Mouse (Mus musculus): ENCODE measurements at regions not wholly inside any gene's neighbourhood (a gene's known extent, or its start where the extent isn't known, plus 50 kb on each side); places are given as distances from the start of the nearest gene placed in this dataset.
A peak's percentile ranks its signal among the peaks of the same experiment; 100 is the strongest.

- H3K27ac ChIP-seq (ENCODE audit: control insufficient read depth, insufficient read depth, low read depth, low read length, poor library complexity): no peak overlapping the region
- H3K4me1 ChIP-seq (ENCODE audit: control insufficient read depth, insufficient read depth, low read length): no peaks in the 10 kb centered on the region
- no peak overlapping the region for H3K4me3 ChIP-seq (replicated peaks; ENCODE audit: control insufficient read depth, low read depth, low read length)
- TF ChIP-seq POLR2A (IDR thresholded peaks at IDR 0.05; ENCODE audit: borderline replicate concordance, control insufficient read depth, low read depth, low read length) (no peak), CTCF (IDR thresholded peaks at IDR 0.05; ENCODE audit: control insufficient read depth, insufficient read depth, low read length) (no peak)
- WGBS: 89% methylated on average over 5 of the region's 5 CpGs
Measured at GRCm38 (mm10) chr1:151263372-151263771, 53.4 kb downstream of the Gm47996 start.

DNA sequence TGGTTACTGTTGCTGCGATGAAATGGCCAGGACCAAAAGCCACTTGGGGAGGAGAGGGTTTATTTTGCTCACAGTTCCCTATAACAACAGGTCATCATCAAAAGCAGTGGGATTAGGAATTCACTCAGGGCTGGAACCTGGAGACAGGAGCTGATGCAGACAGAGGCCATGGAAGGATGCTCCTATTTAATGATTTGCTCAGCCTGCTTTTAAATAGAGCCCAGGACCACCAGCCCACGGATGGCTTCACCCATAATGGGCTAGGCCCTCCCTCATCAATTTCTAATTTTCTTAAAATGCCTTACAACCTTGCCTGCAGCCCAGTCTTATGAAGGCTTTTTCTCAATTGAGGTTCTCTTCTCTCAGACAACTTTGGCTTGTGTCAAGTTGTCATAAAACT, 53.9 kb downstream of the Gm47996 start:
- Histone ChIP-seq H3K4me3 (replicated peaks; ENCODE audit: control insufficient read depth, low read depth, low read length) (no peak overlapping the region), H3K27ac (ENCODE audit: control insufficient read depth, insufficient read depth, low read depth, low read length, poor library complexity) (no peak overlapping the region), H3K4me1 (ENCODE audit: control insufficient read depth, insufficient read depth, low read length) (no peaks in the 10 kb centered on the region)
- TF ChIP-seq CTCF (IDR thresholded peaks at IDR 0.05; ENCODE audit: control insufficient read depth, insufficient read depth, low read length) (no peak), POLR2A (IDR thresholded peaks at IDR 0.05; ENCODE audit: borderline replicate concordance, control insufficient read depth, low read depth, low read length) (no peak)
- WGBS: 88% methylated on average over 2 of the region's 2 CpGs

DNA sequence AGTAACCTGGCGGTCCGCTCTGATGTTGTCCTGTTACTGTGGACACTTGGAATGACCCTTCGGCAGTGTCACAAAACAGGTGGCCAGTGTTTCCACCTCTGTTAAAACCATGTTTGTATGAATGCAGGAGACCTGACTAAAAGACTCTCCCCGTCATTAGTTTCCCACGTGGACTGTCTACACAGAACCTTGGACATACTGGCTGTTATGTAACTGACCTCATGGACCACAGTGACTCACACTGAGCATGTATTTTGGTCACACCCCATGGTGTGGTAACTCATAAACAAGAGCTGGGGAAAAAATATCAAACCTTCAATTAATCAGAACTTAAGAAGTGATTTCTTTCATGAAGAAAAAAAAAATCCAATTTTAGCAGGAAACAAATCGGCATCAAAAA, 54.9 kb downstream of the Gm47996 start:
- no peak for TF ChIP-seq POLR2A (IDR thresholded peaks at IDR 0.05; ENCODE audit: borderline replicate concordance, control insufficient read depth, low read depth, low read length)
- TF ChIP-seq CTCF (IDR thresholded peaks at IDR 0.05; ENCODE audit: control insufficient read depth, insufficient read depth, low read length): no peak
- whole genome bisulfite sequencing: 73% methylated on average over 6 of the region's 6 CpGs
- Histone ChIP-seq H3K4me1 (ENCODE audit: control insufficient read depth, insufficient read depth, low read length) (no peaks in the 10 kb centered on the region), H3K27ac (ENCODE audit: control insufficient read depth, insufficient read depth, low read depth, low read length, poor library complexity) (no peak overlapping the region), H3K4me3 (replicated peaks; ENCODE audit: control insufficient read depth, low read depth, low read length) (no peak overlapping the region)

GRCm38 (mm10) chr1:151265590-151265989, 55.7 kb downstream of the Gm47996 start:
- Histone ChIP-seq H3K4me3 (replicated peaks; ENCODE audit: control insufficient read depth, low read depth, low read length) (no peak overlapping the region), H3K27ac (ENCODE audit: control insufficient read depth, insufficient read depth, low read depth, low read length, poor library complexity) (no peak overlapping the region), H3K4me1 (ENCODE audit: control insufficient read depth, insufficient read depth, low read length) (no peaks in the 10 kb centered on the region; the same call in 1 of the 2 replicates)
- 28% methylated on average over 5 of the region's 5 CpGs for WGBS
- TF ChIP-seq POLR2A (IDR thresholded peaks at IDR 0.05; ENCODE audit: borderline replicate concordance, control insufficient read depth, low read depth, low read length) (no peak), CTCF (IDR thresholded peaks at IDR 0.05; ENCODE audit: control insufficient read depth, insufficient read depth, low read length) (no peak)

DNA sequence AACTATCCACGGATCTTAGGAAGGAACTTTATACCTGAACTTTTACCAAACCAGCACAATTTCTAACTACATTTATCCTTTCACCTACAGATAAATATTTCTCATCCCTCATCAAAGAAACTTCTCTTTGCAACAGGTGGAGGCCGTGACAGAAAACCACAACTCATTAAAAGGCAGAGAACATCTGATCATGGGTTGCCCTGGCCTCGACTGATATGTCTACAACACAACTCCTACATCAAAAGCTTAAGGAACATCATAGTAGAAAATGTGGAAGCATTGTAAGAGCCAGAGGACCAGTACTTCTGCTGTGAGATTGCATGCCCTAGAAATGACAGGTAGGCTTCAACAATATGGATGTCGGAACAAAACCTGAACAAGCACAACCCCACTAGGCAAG, 56.8 kb downstream of the Gm47996 start:
- TF ChIP-seq POLR2A (IDR thresholded peaks at IDR 0.05; ENCODE audit: borderline replicate concordance, control insufficient read depth, low read depth, low read length) (no peak), CTCF (IDR thresholded peaks at IDR 0.05; ENCODE audit: control insufficient read depth, insufficient read depth, low read length) (no peak)
- Histone ChIP-seq H3K27ac (ENCODE audit: control insufficient read depth, insufficient read depth, low read depth, low read length, poor library complexity) (no peak overlapping the region), H3K4me3 (replicated peaks; ENCODE audit: control insufficient read depth, low read depth, low read length) (no peak overlapping the region), H3K4me1 (ENCODE audit: control insufficient read depth, insufficient read depth, low read length) (no peaks in the 10 kb centered on the region; the same call in 1 of the 2 replicates)
- 58% methylated on average over 4 of the region's 4 CpGs for WGBS

GRCm38 (mm10) chr1:151270691-151271090, 60.8 kb downstream of the Gm47996 start:
- WGBS: 2% methylated on average over 8 of the region's 8 CpGs
- no peaks in the 10 kb centered on the region; the same call in 1 of the 2 replicates for H3K4me1 ChIP-seq (ENCODE audit: control insufficient read depth, insufficient read depth, low read length)
- no peak for TF ChIP-seq POLR2A (IDR thresholded peaks at IDR 0.05; ENCODE audit: borderline replicate concordance, control insufficient read depth, low read depth, low read length)
- TF ChIP-seq CTCF (IDR thresholded peaks at IDR 0.05; ENCODE audit: control insufficient read depth, insufficient read depth, low read length): no peak
- no peak overlapping the region for H3K4me3 ChIP-seq (replicated peaks; ENCODE audit: control insufficient read depth, low read depth, low read length)
- H3K27ac ChIP-seq (ENCODE audit: control insufficient read depth, insufficient read depth, low read depth, low read length, poor library complexity): peak overlapping the region; percentile 73; the same call in 1 of the 2 replicates

GRCm38 (mm10) chr1:151274306-151274705, 64.4 kb downstream of the Gm47996 start:
- no peak overlapping the region for H3K27ac ChIP-seq (ENCODE audit: control insufficient read depth, insufficient read depth, low read depth, low read length, poor library complexity)
- H3K4me1 ChIP-seq (ENCODE audit: control insufficient read depth, insufficient read depth, low read length): no peaks in the 10 kb centered on the region; the same call in 1 of the 2 replicates
- 84% methylated on average over 4 of the region's 4 CpGs for WGBS
- TF ChIP-seq CTCF (IDR thresholded peaks at IDR 0.05; ENCODE audit: control insufficient read depth, insufficient read depth, low read length) (no peak), POLR2A (IDR thresholded peaks at IDR 0.05; ENCODE audit: borderline replicate concordance, control insufficient read depth, low read depth, low read length) (no peak)
- H3K4me3 ChIP-seq (replicated peaks; ENCODE audit: control insufficient read depth, low read depth, low read length): no peak overlapping the region

GRCm38 (mm10) chr1:151275581-151275980, 65.7 kb downstream of the Gm47996 start:
- 91% methylated on average over 3 of the region's 3 CpGs for WGBS
- TF ChIP-seq POLR2A (IDR thresholded peaks at IDR 0.05; ENCODE audit: borderline replicate concordance, control insufficient read depth, low read depth, low read length) (no peak), CTCF (IDR thresholded peaks at IDR 0.05; ENCODE audit: control insufficient read depth, insufficient read depth, low read length) (no peak)

DNA sequence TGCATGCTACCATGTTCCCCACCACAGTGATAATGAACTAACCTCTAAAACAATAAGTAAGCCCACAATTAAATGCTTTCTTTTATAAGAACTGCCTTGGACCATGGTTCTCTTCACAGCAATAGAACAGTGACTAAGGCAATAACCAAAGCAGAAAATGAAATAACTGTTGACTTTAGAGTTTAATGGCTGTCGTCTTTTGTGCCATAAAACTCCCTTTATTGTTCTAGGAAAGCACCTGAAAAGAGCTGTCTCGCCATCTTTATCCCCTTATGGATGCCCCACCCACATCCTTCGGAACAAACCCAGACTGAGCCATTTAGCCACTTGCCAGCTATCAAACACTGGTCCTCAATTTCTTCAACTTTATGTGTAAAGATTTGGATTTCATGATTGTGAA, 64.3 kb upstream of the Ivns1abp start:
- 83% methylated on average over 3 of the region's 3 CpGs for WGBS
- H3K27ac ChIP-seq (ENCODE audit: control insufficient read depth, insufficient read depth, low read depth, low read length, poor library complexity): no peak overlapping the region
- TF ChIP-seq POLR2A (IDR thresholded peaks at IDR 0.05; ENCODE audit: borderline replicate concordance, control insufficient read depth, low read depth, low read length) (no peak), CTCF (IDR thresholded peaks at IDR 0.05; ENCODE audit: control insufficient read depth, insufficient read depth, low read length) (no peak)
- H3K4me1 ChIP-seq (ENCODE audit: control insufficient read depth, insufficient read depth, low read length): no peaks in the 10 kb centered on the region
- no peak overlapping the region for H3K4me3 ChIP-seq (replicated peaks; ENCODE audit: control insufficient read depth, low read depth, low read length)

More at GRCm38 (mm10) chr1:151275581-151275980, 65.7 kb downstream of the Gm47996 start:
- H3K27ac ChIP-seq (ENCODE audit: control insufficient read depth, insufficient read depth, low read depth, low read length, poor library complexity): no peak overlapping the region
- no peaks in the 10 kb centered on the region for H3K4me1 ChIP-seq (ENCODE audit: control insufficient read depth, insufficient read depth, low read length)
- no peak overlapping the region for H3K4me3 ChIP-seq (replicated peaks; ENCODE audit: control insufficient read depth, low read depth, low read length)
